Mouse (Mus musculus) liver, embryonic 14.5 days (tissue): ENCODE results near the gene Wfdc12. TPM values are rescaled to one million over a fixed set of nuclear protein-coding genes. Genes with fewer than 3 reads are reported as not detected.

ENCODE experiments used
- ATAC-seq: fragments of 200-750 bp; cut with Nextera tagmentation; 2 replicates; pipeline ENCODE4 v1.8.0; 2017; ENCODE audit warnings: moderate number of reproducible peaks, mild to moderate bottlenecking, moderate library complexity; ENCODE audit not compliant: insufficient read depth
- DNase-seq, 3 experiments: peaks; one replicate each; pipeline ENCODE4 v3.0.0-alpha.2; 2012 to 2013; ENCODE audit warnings: low read depth in 3 of 3, low spot score in 3 of 3
- H3K27ac ChIP-seq: fragments of 300-500 bp; sonication (generic); 2 replicates; pipeline ENCODE4 v1.5.1; 2014; ENCODE audit warnings: moderate library complexity, mild to moderate bottlenecking, control low read depth, inconsistent platforms
- H3K27me3 ChIP-seq: fragments of 300-500 bp; sonication (generic); 2 replicates; pipeline ENCODE4 v1.6.1; 2014; ENCODE audit warnings: mild to moderate bottlenecking, low read length, moderate library complexity; ENCODE audit not compliant: control insufficient read depth, insufficient read depth
- H3K36me3 ChIP-seq: fragments of 300-500 bp; sonication (generic); replicated peaks from 2 replicates; pipeline ENCODE4 v1.6.1; 2014; ENCODE audit warnings: low read depth; ENCODE audit not compliant: control insufficient read depth, insufficient read depth
- H3K4me1 ChIP-seq, 2 experiments: fragments of 200-500 bp in 1 of 2; fragments of 300-500 bp in 1 of 2; sonication (generic) in 1 of 2; replicated peaks; 2 replicates each; pipeline ENCODE4 v1.6.1; 2012 to 2014; ENCODE audit warnings: antibody characterized with exemption in 1 of 2, inconsistent platforms in 1 of 2, low read length in 1 of 2; ENCODE audit not compliant: control insufficient read depth in 2 of 2, insufficient read depth in 2 of 2
- H3K4me2 ChIP-seq: fragments of 300-500 bp; sonication (generic); 2 replicates; pipeline ENCODE4 v1.6.1; 2014; ENCODE audit warnings: low read depth, mild to moderate bottlenecking, control low read depth, moderate library complexity
- H3K4me3 ChIP-seq, 2 experiments: fragments of 200-500 bp in 1 of 2; fragments of 300-500 bp in 1 of 2; sonication (generic) in 1 of 2; 2 replicates each; pipeline ENCODE4 v1.5.1; 2012 to 2014; ENCODE audit warnings: low read depth in 2 of 2, low read length in 2 of 2, mild to moderate bottlenecking in 2 of 2, control low read depth in 1 of 2, inconsistent platforms in 1 of 2, moderate library complexity in 1 of 2; ENCODE audit not compliant: insufficient read depth in 1 of 2
- H3K9ac ChIP-seq: fragments of 300-500 bp; sonication (generic); replicated peaks from 2 replicates; pipeline ENCODE4 v1.6.1; 2014; ENCODE audit warnings: mild to moderate bottlenecking, control low read depth, moderate library complexity
- H3K9me3 ChIP-seq: fragments of 300-500 bp; sonication (generic); 2 replicates; pipeline ENCODE4 v1.6.1; 2016; ENCODE audit warnings: low read length, mixed read lengths; ENCODE audit not compliant: control insufficient read depth
- CTCF ChIP-seq: IDR thresholded peaks from 2 replicates; pipeline ENCODE4 v1.5.1; 2016; ENCODE audit warnings: antibody characterized with exemption, low read depth, control low read depth
- EP300 ChIP-seq: IDR thresholded peaks from 2 replicates; pipeline ENCODE4 v1.6.1; 2016; ENCODE audit warnings: antibody characterized with exemption, low read depth
- WGBS: fragments of 180-500 bp; shearing (Covaris S2); extraction: QIAGEN DNeasy Blood & Tissue Kit; methylation state at CpG from one replicate; pipeline ENCODE4 v1.1.7; 2014; ENCODE audit not compliant: insufficient replicate concordance; 5-methylcytosine and 5-hydroxymethylcytosine counted together
- polyA plus RNA-seq, 2 experiments: library from polyadenylated mRNA; depleted of rRNA in 1 of 2; stranded (reverse) in 1 of 2; unstranded in 1 of 2; fragments of >200 nt; fragmentation: Nextera tagmentation in 1 of 2; extraction: Ambion mirVana in 1 of 2; gene quantifications; 2 replicates each; pipeline versions ENCODE4 v1.2.1 to v1.2.3; 2012 to 2014

Wfdc12 gene
- polyA plus RNA-seq, 2 experiments, result not detected

DNA sequence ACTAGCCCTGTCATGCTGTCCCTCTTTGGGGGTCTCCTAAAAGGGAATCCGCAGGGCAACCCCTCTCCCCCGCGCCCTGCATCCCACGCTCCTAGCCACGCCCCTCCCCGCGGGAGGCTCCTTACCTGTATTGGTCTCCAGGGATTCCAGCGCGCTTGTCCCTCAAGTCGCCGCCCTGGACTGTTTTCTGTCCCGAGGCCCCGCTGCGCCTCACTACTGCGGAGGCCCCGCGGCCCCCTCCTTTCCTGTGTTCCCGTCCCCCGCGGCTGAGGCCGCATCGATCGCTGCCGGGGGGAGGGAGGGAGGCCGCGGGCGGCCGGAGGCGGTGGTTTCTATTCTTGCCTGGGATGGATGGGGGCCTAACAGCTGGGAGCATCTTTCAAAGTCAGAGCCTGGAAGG, 19.5 kb downstream of the Wfdc12 start, which contains the start of gene Kcns1:
TSS of gene Kcns1 (minus strand) at position 212 of the 400 bp plus-strand sequence.
- Histone ChIP-seq H3K9ac (no peak within 1 kb of the TSS), H3K4me2 (peak within 1 kb of the TSS; percentile 33; the same call in 1 of the 2 replicates), H3K27me3 (peaks cover 54% of the 10 kb centered on the region), H3K9me3 (no peaks in the 10 kb centered on the region), H3K4me1 (0 out of 4 replicates have a peak, but pooled peaks cover 0 to 2% of the 10 kb centered on the region in 2 experiments), H3K36me3 (no peaks in the 10 kb centered on the region), H3K4me3 (0 out of 4 replicates have a peak within 1 kb of the TSS, but pooled peaks of 1 of the 2 experiments have one; percentile 16), H3K27ac (no peak within 1 kb of the TSS)
- ATAC-seq, result no peak
- no peak for DNase-seq
- TF ChIP-seq CTCF, result no peak
- TF ChIP-seq EP300, result no peak
- WGBS, result under 1% methylated on average over 29 of the region's 29 CpGs

DNA sequence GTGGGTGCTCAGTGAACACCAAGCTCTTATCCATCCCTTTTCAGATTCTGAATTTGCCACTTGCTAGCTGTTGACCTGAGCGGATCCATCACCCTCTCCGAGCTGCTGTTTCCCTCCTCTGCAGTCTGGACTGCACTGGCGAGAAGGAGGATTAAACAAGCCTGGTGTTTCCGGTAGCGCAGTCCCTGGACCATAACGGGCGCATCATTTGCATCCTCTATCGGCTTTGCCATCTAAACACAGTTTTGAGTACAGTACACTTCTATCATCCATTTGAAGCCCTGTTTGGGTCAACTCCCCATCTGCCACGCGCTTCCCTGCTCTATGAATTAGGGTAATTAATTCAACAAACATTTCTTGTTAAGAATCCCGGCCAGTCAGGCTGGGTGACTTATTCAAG, 20.1 kb downstream of the Wfdc12 start:
- no peak overlapping the region for H3K4me3 ChIP-seq
- H3K9ac ChIP-seq, result no peak overlapping the region
- H3K9me3 ChIP-seq, result no peaks in the 10 kb centered on the region
- 0 out of 4 replicates have a peak, but pooled peaks cover 0 to 2% of the 10 kb centered on the region in 2 experiments for H3K4me1 ChIP-seq
- H3K4me2 ChIP-seq, result no peak overlapping the region
- no peaks in the 10 kb centered on the region for H3K36me3 ChIP-seq
- 7% methylated on average over 11 of the region's 11 CpGs for WGBS
- no peak for DNase-seq
- TF ChIP-seq EP300 (no peak), CTCF (no peak)
- no peak for ATAC-seq
- H3K27ac ChIP-seq, result no peak overlapping the region
- peaks cover 54% of the 10 kb centered on the region for H3K27me3 ChIP-seq

DNA sequence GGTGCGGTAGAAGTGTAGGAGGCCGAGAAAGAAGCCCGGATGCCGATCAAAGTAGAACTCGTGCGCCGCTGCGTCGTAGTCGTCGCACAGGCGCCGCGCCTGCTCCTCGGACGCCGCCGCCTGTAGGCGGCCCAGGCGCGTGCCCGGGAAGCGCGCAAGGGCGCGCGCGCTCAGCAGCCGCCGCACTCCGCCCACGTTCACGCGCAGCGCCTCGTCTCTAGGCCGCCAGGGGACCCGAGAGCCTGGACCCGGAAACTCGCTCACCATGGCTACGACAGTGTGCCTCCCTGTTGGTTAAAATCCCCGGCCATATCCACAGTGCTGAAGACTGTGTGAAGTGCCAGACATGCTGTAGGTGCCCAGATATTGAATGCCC, 21.8 kb downstream of the Wfdc12 start:
- TF ChIP-seq CTCF (no peak), EP300 (no peak)
- Histone ChIP-seq H3K4me2 (peak overlapping the region; percentile 22; the same call in 1 of the 2 replicates), H3K36me3 (no peaks in the 10 kb centered on the region), H3K27me3 (peaks cover 54% of the 10 kb centered on the region), H3K4me1 (0 out of 4 replicates have a peak, but pooled peaks cover 0 to under 1% of the 10 kb centered on the region in 2 experiments), H3K9ac (no peak overlapping the region), H3K4me3 (no peak overlapping the region), H3K27ac (no peak overlapping the region), H3K9me3 (no peaks in the 10 kb centered on the region)
- DNase-seq (no peak), ATAC-seq (no peak)
- 8% methylated on average over 42 of the region's 42 CpGs for WGBS

- Histone ChIP-seq H3K36me3 (no peaks in the 10 kb centered on the region), H3K9me3 (no peaks in the 10 kb centered on the region), H3K4me2 (peak overlapping the region; percentile 22; the same call in 1 of the 2 replicates), H3K27ac (no peak overlapping the region), H3K4me3 (no peak overlapping the region), H3K27me3 (peaks cover 54% of the 10 kb centered on the region), H3K4me1 (no peaks in the 10 kb centered on the region), H3K9ac (no peak overlapping the region)
- DNase-seq, result no peak
- 14% methylated on average over 84 of the region's 90 CpGs for WGBS
- no peak for ATAC-seq
- TF ChIP-seq CTCF, result no peak
- TF ChIP-seq EP300, result no peak
Measured at GRCm38 (mm10) chr2:164167752-164168570, 22.4 kb downstream of the Wfdc12 start.

- ATAC-seq, result no peak
- no peak overlapping the region for H3K4me2 ChIP-seq
- H3K9ac ChIP-seq, result no peak overlapping the region
- H3K9me3 ChIP-seq, result no peaks in the 10 kb centered on the region
- TF ChIP-seq EP300 (no peak), CTCF (no peak)
- H3K27me3 ChIP-seq, result peaks cover 34% of the 10 kb centered on the region
- H3K27ac ChIP-seq, result no peak overlapping the region
- peaks cover 0 to 6% of the 10 kb centered on the region in 2 experiments; a peak in 1 of 4 replicates for H3K4me1 ChIP-seq
- 75% methylated on average over 5 of the region's 5 CpGs for WGBS
- H3K4me3 ChIP-seq, result no peak overlapping the region
- H3K36me3 ChIP-seq, result no peaks in the 10 kb centered on the region
- no peak for DNase-seq
Measured at GRCm38 (mm10) chr2:164164941-164165340, 25.5 kb downstream of the Wfdc12 start.
